Mouse (Mus musculus) CH12.LX (cell line): ENCODE results near the gene Megf8. TPM values are rescaled to one million over a fixed set of nuclear protein-coding genes. Genes with fewer than 3 reads are reported as not detected.
A peak's percentile ranks its signal among the peaks of the same experiment; 100 is the strongest.

ENCODE experiments used
- DNase-seq: peaks from one replicate; pipeline ENCODE4 v3.0.0-alpha.2; 2013; ENCODE audit errors: extremely low read depth
- H3K27ac ChIP-seq: 2 replicates; pipeline ENCODE4 v1.5.1; 2012; ENCODE audit warnings: low read depth, mild to moderate bottlenecking, control low read depth, moderate library complexity; ENCODE audit not compliant: insufficient read depth
- H3K27me3 ChIP-seq: replicated peaks from 2 replicates; pipeline ENCODE3; 2012; ENCODE audit warnings: inconsistent platforms
- H3K36me3 ChIP-seq, 2 experiments: replicated peaks in 1 of 2; 2 replicates each; pipeline versions ENCODE3 to v1.6.1; 2012; ENCODE audit warnings: inconsistent platforms in 1 of 2, low read length in 1 of 2, mild to moderate bottlenecking in 1 of 2, mixed read lengths in 1 of 2, moderate library complexity in 1 of 2; ENCODE audit not compliant: control insufficient read depth in 1 of 2, insufficient read depth in 1 of 2
- H3K4me1 ChIP-seq, 2 experiments: 2 replicates each; pipeline ENCODE4 v1.6.1; 2012; ENCODE audit warnings: inconsistent platforms in 1 of 2, moderate library complexity in 1 of 2; ENCODE audit not compliant: insufficient read depth in 2 of 2, control insufficient read depth in 1 of 2
- H3K4me2 ChIP-seq: 2 replicates; pipeline ENCODE4 v1.6.1; 2012; ENCODE audit warnings: low read depth, mild to moderate bottlenecking, control low read depth; ENCODE audit not compliant: poor library complexity, insufficient read depth, severe bottlenecking
- H3K4me3 ChIP-seq, 3 experiments: fragments of 150-350 bp in 1 of 3; sonication (generic) in 1 of 3; replicated peaks in 1 of 3; 2 replicates each; pipeline versions ENCODE3 to v1.5.1; 2011 to 2012; ENCODE audit warnings: low read depth in 2 of 3, low read length in 2 of 3, mild to moderate bottlenecking in 2 of 3, moderate library complexity in 2 of 3, control low read depth in 1 of 3, improper control_type of control experiment in 1 of 3, inconsistent platforms in 1 of 3, mixed read lengths in 1 of 3; ENCODE audit not compliant: poor library complexity in 1 of 3
- H3K79me2 ChIP-seq: replicated peaks from 2 replicates; pipeline ENCODE4 v1.6.1; 2012; ENCODE audit warnings: mild to moderate bottlenecking, moderate library complexity; ENCODE audit not compliant: control insufficient read depth, poor library complexity, insufficient read depth, severe bottlenecking; ENCODE audit errors: extremely low read depth
- H3K9ac ChIP-seq: 2 replicates; pipeline ENCODE4 v1.6.1; 2012; ENCODE audit warnings: low read depth, mild to moderate bottlenecking, control low read depth, moderate library complexity; ENCODE audit not compliant: insufficient read depth
- H3K9me3 ChIP-seq: replicated peaks from 2 replicates; pipeline ENCODE3; 2012; ENCODE audit warnings: low read length, inconsistent platforms, mixed read lengths
- CHD1 ChIP-seq: IDR thresholded peaks from 2 replicates; pipeline ENCODE4 v1.6.1; 2012; ENCODE audit warnings: low read depth, low read length, improper control_type of control experiment, inconsistent platforms
- E2F4 ChIP-seq: IDR thresholded peaks from 2 replicates; pipeline ENCODE4 v1.6.1; 2011; ENCODE audit warnings: low read depth, low read length, improper control_type of control experiment; ENCODE audit not compliant: insufficient replicate concordance
- EP300 ChIP-seq: IDR thresholded peaks from 2 replicates; pipeline ENCODE4 v1.6.1; 2011; ENCODE audit warnings: low read length, improper control_type of control experiment
- JUN ChIP-seq: IDR thresholded peaks from 2 replicates; pipeline ENCODE4 v1.6.1; 2011; ENCODE audit warnings: low read depth, mild to moderate bottlenecking, low read length, improper control_type of control experiment, moderate library complexity; ENCODE audit not compliant: insufficient read depth
- KAT2A ChIP-seq: IDR thresholded peaks from 2 replicates; pipeline ENCODE4 v1.6.1; 2012; ENCODE audit warnings: low read length, improper control_type of control experiment, inconsistent platforms; ENCODE audit not compliant: insufficient replicate concordance
- MAFK ChIP-seq: IDR thresholded peaks from 2 replicates; pipeline ENCODE4 v1.6.1; 2011; ENCODE audit warnings: low read length, improper control_type of control experiment; ENCODE audit not compliant: insufficient replicate concordance
- MAX ChIP-seq: IDR thresholded peaks from 2 replicates; pipeline ENCODE4 v1.6.1; 2011; ENCODE audit warnings: low read length, improper control_type of control experiment
- MEF2A ChIP-seq: IDR thresholded peaks from 2 replicates; pipeline ENCODE4 v1.6.1; 2014; ENCODE audit warnings: low read depth, mild to moderate bottlenecking, inconsistent platforms, low read length, improper control_type of control experiment, borderline replicate concordance
- RCOR1 ChIP-seq: conservative IDR thresholded peaks from 2 replicates; pipeline ENCODE4 v1.6.1; 2012; ENCODE audit warnings: low read depth, mild to moderate bottlenecking, inconsistent platforms, low read length, improper control_type of control experiment
- TCF12 ChIP-seq: IDR thresholded peaks from 2 replicates; pipeline ENCODE4 v1.6.1; 2014; ENCODE audit warnings: low read depth, mild to moderate bottlenecking, inconsistent platforms, low read length, improper control_type of control experiment
- UBTF ChIP-seq: IDR thresholded peaks from 2 replicates; pipeline ENCODE4 v1.6.1; 2012; ENCODE audit warnings: low read depth, mild to moderate bottlenecking, inconsistent platforms, low read length, improper control_type of control experiment, moderate library complexity
- dilution Hi-C: fragments of 300-500 bp; cut with MboI; formaldehyde crosslinking; loops from 2 replicates; pipeline ENCODE4 v1.14.3; 2020; ENCODE audit warnings: low sequenced_read_pairs; ENCODE audit not compliant: extremely low pct_unique_long_range_greater_than_20kb, extremely low pct_ligation_motif_present
- in situ Hi-C: fragments of 300-500 bp; cut with MboI; formaldehyde crosslinking; loops from 3 replicates; pipeline ENCODE4 v1.14.3; 2019; ENCODE audit warnings: low sequenced_read_pairs, low pct_ligation_motif_present, low pct_unique_long_range_greater_than_20kb, mixed read lengths
- polyA plus RNA-seq: library from polyadenylated mRNA; unstranded; fragments of >175 nt; gene quantifications from 2 replicates; pipeline ENCODE4 v1.2.1, GENCODE M21; 2012; ENCODE audit warnings: low read depth; ENCODE audit not compliant: insufficient read length
- total RNA-seq, 2 experiments: library from RNA; depleted of rRNA; stranded (reverse); fragments of 300-350 nt in 1 of 2; fragments of >200 nt in 1 of 2; gene quantifications; 2 replicates each; pipeline ENCODE4 v1.2.3; 2012 to 2014

The Megf8 gene
- total and polyA plus RNA-seq, 3 experiments: 0.62 to 1.7 (median 1.2) TPM

DNA sequence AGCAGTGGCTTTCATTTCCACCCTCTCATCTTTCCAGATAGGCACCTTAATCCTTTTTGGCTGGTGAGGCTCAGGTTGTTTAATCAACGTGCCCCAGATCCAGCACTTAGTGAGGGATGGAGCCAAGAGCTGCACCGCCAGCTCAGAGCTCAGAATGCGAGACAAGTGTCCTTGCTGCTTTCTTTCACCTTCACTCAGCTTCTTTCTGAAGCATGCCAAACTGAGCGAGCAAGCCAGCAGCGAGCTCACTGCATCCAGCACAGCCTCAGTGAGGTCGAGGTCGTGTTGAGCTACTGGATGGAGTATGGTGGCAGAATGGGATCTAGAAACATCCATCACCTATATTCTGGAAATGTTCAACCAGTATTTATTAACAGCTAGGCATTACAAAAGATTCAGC, 3.6 kb upstream of the Megf8 start (continued):
- TF ChIP-seq CHD1 (no peak), EP300 (no peak)

DNA sequence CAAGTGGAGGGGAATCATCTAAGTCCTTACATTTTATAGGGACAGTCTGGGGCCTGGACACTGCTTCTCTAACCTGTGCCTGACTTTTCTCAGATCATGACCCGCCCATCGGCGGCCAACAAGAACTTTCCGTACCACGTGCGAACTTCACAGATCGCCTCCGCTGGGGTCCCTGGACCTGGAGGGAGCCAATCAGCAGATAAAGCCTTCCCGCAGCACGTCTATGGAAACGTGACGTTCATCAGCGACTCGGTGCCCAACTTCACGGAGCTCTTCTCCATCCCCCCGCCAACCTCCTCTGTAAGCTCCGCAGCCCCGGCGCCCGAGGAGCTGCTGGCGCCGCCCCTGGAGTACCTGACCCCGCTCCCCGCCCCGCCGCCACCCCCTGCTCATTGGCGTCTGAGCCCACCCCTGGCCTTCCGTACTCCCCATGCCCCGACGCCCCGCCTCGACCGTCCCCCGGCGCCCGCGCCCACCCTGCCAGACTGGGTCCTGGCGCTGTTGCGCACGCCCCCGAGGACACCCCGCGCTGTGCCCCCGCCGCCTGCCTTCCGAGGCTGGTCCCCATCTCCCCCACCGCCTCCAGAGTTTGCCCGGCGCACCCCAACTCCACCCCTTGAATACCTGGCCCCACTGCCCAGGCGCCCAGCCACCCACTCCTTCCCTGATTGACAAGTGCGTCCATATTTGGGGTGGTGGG, 2.2 kb upstream of the Megf8 start:
- Histone ChIP-seq H3K4me1 (peaks cover 7 to 14% of the 10 kb centered on the region in 2 experiments; a peak in 3 of 4 replicates), H3K4me2 (no peak overlapping the region), H3K36me3 (no peaks in the 10 kb centered on the region), H3K4me3 (no peak overlapping the region), H3K27ac (no peak overlapping the region), H3K79me2 (no peaks in the 10 kb centered on the region), H3K9me3 (no peaks in the 10 kb centered on the region), H3K9ac (no peak overlapping the region), H3K27me3 (peaks cover 60% of the 10 kb centered on the region)
- DNase-seq: no peak
- in situ Hi-C loops (no loop called here), dilution Hi-C loops (no loop called here)
- TF ChIP-seq JUN: no peak
- TF ChIP-seq TCF12: no peak

DNA sequence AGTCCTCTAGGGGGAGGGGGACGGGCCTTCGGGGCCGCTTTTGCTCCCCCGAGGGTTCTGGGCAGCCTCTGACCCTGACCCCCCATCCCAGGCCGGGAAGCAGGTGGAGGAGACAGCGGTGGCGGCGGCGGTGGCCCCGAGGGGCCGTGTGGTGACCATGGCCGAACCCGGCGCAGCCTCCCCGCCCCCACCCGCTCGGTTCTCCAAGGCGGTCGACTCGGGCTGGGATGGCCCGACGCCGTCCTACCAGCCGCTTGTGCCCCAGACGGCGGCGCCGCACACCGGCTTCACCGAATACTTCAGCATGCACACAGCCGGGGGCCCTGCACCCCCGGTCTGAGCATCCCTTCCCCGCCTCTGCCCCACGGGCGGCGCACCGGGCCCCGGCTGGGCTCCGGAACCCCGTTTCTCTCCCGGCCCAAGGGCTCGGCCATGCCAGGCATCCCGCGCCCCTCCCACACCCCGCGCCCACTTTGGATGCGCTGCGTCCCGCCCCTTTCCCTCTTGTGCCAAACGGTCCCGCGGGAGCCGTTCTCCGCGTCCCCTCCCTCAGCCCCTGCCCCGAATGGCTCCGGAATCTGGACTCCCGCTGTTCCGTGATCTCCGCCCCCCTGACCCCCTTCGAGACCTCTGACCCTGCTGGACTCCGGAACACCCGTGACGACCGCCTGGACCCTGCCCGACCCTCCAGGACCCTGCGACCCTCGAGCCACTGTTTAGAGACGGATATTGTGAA, 1.5 kb upstream of the Megf8 start:
- Histone ChIP-seq H3K27me3 (peaks cover 56% of the 10 kb centered on the region), H3K9me3 (peaks cover 2% of the 10 kb centered on the region), H3K36me3 (no peaks in the 10 kb centered on the region), H3K4me3 (no peak overlapping the region), H3K4me1 (peaks cover 7 to 14% of the 10 kb centered on the region in 2 experiments; a peak in 3 of 4 replicates), H3K9ac (no peak overlapping the region; the same call in 1 of the 2 replicates), H3K79me2 (no peaks in the 10 kb centered on the region), H3K27ac (no peak overlapping the region), H3K4me2 (peak overlapping the region; percentile 54; the same call in 1 of the 2 replicates)
- in situ Hi-C loops: no loop called here
- TF ChIP-seq MAFK (no peak), MAX (no peak), KAT2A (no peak), TCF12 (no peak), EP300 (no peak), UBTF (no peak), E2F4 (no peak), CHD1 (no peak), RCOR1 (no peak), MEF2A (no peak)
- dilution Hi-C loops: no loop called here
- no peak for DNase-seq
